Mouse (Mus musculus) kidney, adult 2 months (tissue): ENCODE results near the gene 1110002E22Rik.

Experiments used
- CTCF ChIP-seq: fragments of 200-500 bp; conservative IDR thresholded peaks from 2 replicates; pipeline ENCODE4 v1.5.1; 2011; ENCODE audit warnings: low read depth, mild to moderate bottlenecking, control low read depth, low read length, moderate library complexity, mixed read lengths; ENCODE audit not compliant: insufficient read depth, insufficient read length
- POLR2A ChIP-seq: fragments of 200-500 bp; IDR thresholded peaks from one replicate; pipeline ENCODE4 v1.6.1; 2011; ENCODE audit warnings: low read depth, low read length, control low read depth

GRCm38 (mm10) chr3:138101936-138102335 lies 37.1 kb downstream of the 1110002E22Rik start:
- TF ChIP-seq CTCF (no peak), POLR2A (no peak)
